Mouse (Mus musculus) erythroblast, embryonic 14.5 days (primary cell): ENCODE results near the gene Zc2hc1b. TPM values are rescaled to one million over a fixed set of nuclear protein-coding genes. Genes with fewer than 3 reads are reported as not detected.

Experiments used
- H3K27me3 ChIP-seq: 2 replicates; pipeline ENCODE4 v1.6.1; 2012; ENCODE audit warnings: inconsistent platforms; ENCODE audit not compliant: control insufficient read depth
- H3K36me3 ChIP-seq: 2 replicates; pipeline ENCODE4 v1.6.1; 2012; ENCODE audit warnings: mild to moderate bottlenecking, inconsistent platforms; ENCODE audit not compliant: control insufficient read depth
- H3K4me1 ChIP-seq: 2 replicates; pipeline ENCODE4 v1.6.1; 2012; ENCODE audit warnings: inconsistent platforms; ENCODE audit not compliant: control insufficient read depth
- H3K4me3 ChIP-seq: replicated peaks from 2 replicates; pipeline ENCODE3; 2012; ENCODE audit warnings: moderate library complexity, mild to moderate bottlenecking, inconsistent platforms
- H3K9me3 ChIP-seq: 2 replicates; pipeline ENCODE4 v1.6.1; 2012; ENCODE audit warnings: low read length, inconsistent platforms, mixed read lengths; ENCODE audit not compliant: control insufficient read depth
- GATA1 ChIP-seq: IDR thresholded peaks from 2 replicates; pipeline ENCODE4 v1.6.1; 2012; ENCODE audit warnings: low read length, inconsistent platforms, mixed read lengths
- TAL1 ChIP-seq: IDR thresholded peaks from 3 replicates; pipeline ENCODE4 v1.6.1; 2012; ENCODE audit warnings: low read length, inconsistent platforms, mixed read lengths
- polyA plus RNA-seq: library from polyadenylated mRNA; stranded (reverse); fragments of >175 nt; gene quantifications from 2 replicates; pipeline ENCODE4 v1.2.3, GENCODE M21; 2012

Gene Zc2hc1b
- polyA plus RNA-seq, 1 experiment: not detected

- Histone ChIP-seq H3K36me3 (peaks cover 89% of the 10 kb centered on the region), H3K27me3 (no peaks in the 10 kb centered on the region), H3K4me3 (no peak overlapping the region)
These were observed 6.4 kb upstream of the Zc2hc1b start for GRCm38 (mm10) chr10:13184170-13184766.

GRCm38 (mm10) chr10:13180211-13180610 is 2.4 kb upstream of the Zc2hc1b start:
- TF ChIP-seq TAL1 (no peak), GATA1 (no peak)
- no peaks in the 10 kb centered on the region for H3K9me3 ChIP-seq

More at GRCm38 (mm10) chr10:13184170-13184766, 6.4 kb upstream of the Zc2hc1b start:
- TF ChIP-seq GATA1 (no peak), TAL1 (no peak)
- H3K9me3 ChIP-seq: no peaks in the 10 kb centered on the region
- no peaks in the 10 kb centered on the region for H3K4me1 ChIP-seq

GRCm38 (mm10) chr10:13175866-13176265 is 2.0 kb downstream of the Zc2hc1b start:
- TF ChIP-seq GATA1 (no peak), TAL1 (no peak)
- H3K36me3 ChIP-seq: peaks cover 52% of the 10 kb centered on the region

More at GRCm38 (mm10) chr10:13180211-13180610, 2.4 kb upstream of the Zc2hc1b start:
- Histone ChIP-seq H3K36me3 (peaks cover 90% of the 10 kb centered on the region), H3K4me3 (no peak overlapping the region), H3K4me1 (no peaks in the 10 kb centered on the region), H3K27me3 (no peaks in the 10 kb centered on the region)

GRCm38 (mm10) chr10:13172798-13173221 is 5.0 kb downstream of the Zc2hc1b start:
- Histone ChIP-seq H3K36me3 (peaks cover 22% of the 10 kb centered on the region), H3K9me3 (no peaks in the 10 kb centered on the region), H3K4me3 (no peak overlapping the region), H3K27me3 (no peaks in the 10 kb centered on the region), H3K4me1 (no peaks in the 10 kb centered on the region)
- TF ChIP-seq TAL1 (no peak), GATA1 (no peak)

More at GRCm38 (mm10) chr10:13175866-13176265, 2.0 kb downstream of the Zc2hc1b start:
- Histone ChIP-seq H3K4me3 (no peak overlapping the region), H3K9me3 (no peaks in the 10 kb centered on the region), H3K4me1 (no peaks in the 10 kb centered on the region), H3K27me3 (no peaks in the 10 kb centered on the region)

GRCm38 (mm10) chr10:13171461-13171860 is 6.4 kb downstream of the Zc2hc1b start:
- Histone ChIP-seq H3K36me3 (peaks cover 10% of the 10 kb centered on the region), H3K4me1 (no peaks in the 10 kb centered on the region), H3K4me3 (no peak overlapping the region), H3K9me3 (no peaks in the 10 kb centered on the region), H3K27me3 (no peaks in the 10 kb centered on the region)
- TF ChIP-seq GATA1: no peak
- TF ChIP-seq TAL1: no peak

GRCm38 (mm10) chr10:13170739-13171448 is 6.9 kb downstream of the Zc2hc1b start:
- Histone ChIP-seq H3K36me3 (peaks cover 5% of the 10 kb centered on the region), H3K27me3 (no peaks in the 10 kb centered on the region), H3K4me1 (no peaks in the 10 kb centered on the region), H3K4me3 (no peak overlapping the region), H3K9me3 (no peaks in the 10 kb centered on the region)
- TF ChIP-seq GATA1: no peak
- no peak for TF ChIP-seq TAL1

GRCm38 (mm10) chr10:13168461-13168860 is 9.4 kb downstream of the Zc2hc1b start:
- H3K27me3 ChIP-seq: no peaks in the 10 kb centered on the region
- no peak for TF ChIP-seq TAL1
- no peaks in the 10 kb centered on the region for H3K4me1 ChIP-seq
- H3K36me3 ChIP-seq: no peaks in the 10 kb centered on the region
- H3K9me3 ChIP-seq: no peaks in the 10 kb centered on the region
- no peak overlapping the region for H3K4me3 ChIP-seq

GRCm38 (mm10) chr10:13162031-13162430 is 15.8 kb downstream of the Zc2hc1b start:
- TF ChIP-seq TAL1: no peak
- no peak for TF ChIP-seq GATA1
- Histone ChIP-seq H3K9me3 (no peaks in the 10 kb centered on the region), H3K4me1 (peaks cover 1% of the 10 kb centered on the region; the same call in 1 of the 2 replicates), H3K36me3 (no peaks in the 10 kb centered on the region), H3K27me3 (no peaks in the 10 kb centered on the region), H3K4me3 (no peak overlapping the region)

- Histone ChIP-seq H3K27me3 (no peaks in the 10 kb centered on the region), H3K36me3 (no peaks in the 10 kb centered on the region), H3K9me3 (no peaks in the 10 kb centered on the region), H3K4me3 (no peak overlapping the region), H3K4me1 (peaks cover 1% of the 10 kb centered on the region; the same call in 1 of the 2 replicates)
- TF ChIP-seq TAL1 (no peak), GATA1 (no peak)
These were observed 16.9 kb downstream of the Zc2hc1b start for GRCm38 (mm10) chr10:13160913-13161312.
